Mouse (Mus musculus): ENCODE results near the gene Rgl2.

DNA sequence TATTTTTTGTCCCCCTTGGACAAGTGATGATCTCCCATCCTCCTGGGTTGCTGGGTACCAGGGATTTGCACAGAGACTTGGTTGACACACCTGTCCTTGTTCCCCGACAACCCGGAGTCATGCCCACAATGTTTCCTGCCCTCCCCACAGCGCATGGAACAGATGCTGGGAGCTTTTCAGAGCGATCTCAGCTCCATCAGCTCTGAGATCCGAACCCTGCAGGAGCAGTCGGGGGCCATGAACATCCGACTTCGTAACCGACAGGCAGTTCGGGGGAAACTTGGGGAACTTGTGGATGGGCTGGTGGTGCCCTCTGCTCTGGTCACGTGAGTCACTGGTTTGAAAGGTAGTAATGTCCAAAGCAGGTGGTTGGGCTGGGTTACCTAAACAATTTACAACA is 29.1 kb downstream of the Rgl2 start:
- TF ChIP-seq CTCF (conservative IDR thresholded peaks at IDR 0.05; ENCODE audit: low read length) (no peak), NANOG (IDR thresholded peaks at IDR 0.05; ENCODE audit: borderline replicate concordance, low read length) (no peak)
